Mouse (Mus musculus) midbrain, embryonic 14.5 days (tissue): ENCODE measurements around the gene E330014E10Rik. TPM values are rescaled to one million over a fixed set of nuclear protein-coding genes. Genes with fewer than 3 reads are reported as not detected.
"Not testable (repeated sequence)": the region's sequence is repeated elsewhere in the genome, so short reads cannot be mapped to it uniquely, and the experiment has no call there.

Source experiments
- ATAC-seq: fragments of 200-750 bp; cut with Nextera tagmentation; 2 replicates; pipeline ENCODE4 v1.8.0; 2017; ENCODE audit warnings: moderate number of reproducible peaks, moderate library complexity; ENCODE audit not compliant: low FRiP score, low TSS enrichment
- DNase-seq: peaks from one replicate; pipeline ENCODE4 v3.0.0-alpha.2; 2015
- H3K27ac ChIP-seq: fragments of 300-500 bp; sonication (generic); replicated peaks from 2 replicates; pipeline ENCODE4 v1.5.1; 2014; ENCODE audit warnings: mild to moderate bottlenecking, low read depth, low read length, moderate library complexity
- H3K27me3 ChIP-seq: fragments of 300-500 bp; sonication (generic); 2 replicates; pipeline ENCODE4 v1.6.1; 2014; ENCODE audit warnings: low read length, control low read depth, mixed read lengths; ENCODE audit not compliant: control insufficient read depth, insufficient read depth
- H3K36me3 ChIP-seq: fragments of 300-500 bp; sonication (generic); 2 replicates; pipeline ENCODE4 v1.6.1; 2014; ENCODE audit warnings: low read length, control low read depth; ENCODE audit not compliant: control insufficient read depth, insufficient read depth
- H3K4me1 ChIP-seq: fragments of 300-500 bp; sonication (generic); 2 replicates; pipeline ENCODE4 v1.6.1; 2014; ENCODE audit warnings: mild to moderate bottlenecking, antibody characterized with exemption, low read length, control low read depth; ENCODE audit not compliant: control insufficient read depth, insufficient read depth
- H3K4me2 ChIP-seq: fragments of 300-500 bp; sonication (generic); 2 replicates; pipeline ENCODE4 v1.6.1; 2014; ENCODE audit warnings: mild to moderate bottlenecking, low read length, moderate library complexity
- H3K4me3 ChIP-seq: fragments of 300-500 bp; sonication (generic); replicated peaks from 2 replicates; pipeline ENCODE4 v1.5.1; 2014; ENCODE audit warnings: low read depth, low read length
- H3K9ac ChIP-seq: fragments of 300-500 bp; sonication (generic); replicated peaks from 2 replicates; pipeline ENCODE4 v1.6.1; 2014; ENCODE audit warnings: mild to moderate bottlenecking, low read length, moderate library complexity
- H3K9me3 ChIP-seq: fragments of 300-500 bp; sonication (generic); 2 replicates; pipeline ENCODE4 v1.6.1; 2016; ENCODE audit warnings: low read length, control low read depth, mixed read lengths; ENCODE audit not compliant: control insufficient read depth
- WGBS: fragments of 180-500 bp; shearing (Covaris S2); extraction: QIAGEN DNeasy Blood & Tissue Kit; methylation state at CpG from one replicate; pipeline ENCODE4 v1.1.7; 2014; 5-methylcytosine and 5-hydroxymethylcytosine counted together
- polyA plus RNA-seq: library from polyadenylated mRNA; unstranded; fragments of >200 nt; fragmentation: Nextera tagmentation; extraction: Ambion mirVana; gene quantifications from 2 replicates; pipeline ENCODE4 v1.2.1, GENCODE M21; 2014

The E330014E10Rik gene
- not detected in 2 replicates for polyA plus RNA-seq

DNA sequence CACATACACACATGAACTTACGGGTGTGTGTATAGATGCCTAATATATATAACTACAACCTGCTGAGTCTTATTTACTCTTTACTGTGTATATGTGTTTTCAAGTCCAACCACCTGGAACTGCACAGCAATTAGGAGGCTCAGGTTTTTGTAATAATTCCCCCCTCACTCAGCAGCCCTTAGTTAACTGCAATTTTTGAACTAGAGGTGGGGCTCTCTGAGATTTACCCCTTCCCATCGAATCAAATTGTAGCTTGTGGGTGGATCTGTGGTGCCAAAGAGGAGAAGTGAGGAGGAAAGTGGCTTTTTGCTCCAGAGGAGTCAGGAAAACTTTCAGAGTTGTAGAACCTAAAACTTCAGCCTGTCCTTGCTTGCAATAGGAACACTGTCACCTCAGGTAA lies at the start of gene E330014E10Rik:
TSS of gene E330014E10Rik (plus strand) at position 301 of the 400 bp plus-strand sequence.
- DNase-seq, H3K27me3 ChIP-seq, ATAC-seq, H3K4me3 ChIP-seq, H3K27ac ChIP-seq, H3K4me2 ChIP-seq, H3K36me3 ChIP-seq, H3K4me1 ChIP-seq, H3K9ac ChIP-seq, H3K9me3 ChIP-seq: not testable (repeated sequence)
- no CpG with 5 or more reads among the region's 2 CpGs for WGBS

DNA sequence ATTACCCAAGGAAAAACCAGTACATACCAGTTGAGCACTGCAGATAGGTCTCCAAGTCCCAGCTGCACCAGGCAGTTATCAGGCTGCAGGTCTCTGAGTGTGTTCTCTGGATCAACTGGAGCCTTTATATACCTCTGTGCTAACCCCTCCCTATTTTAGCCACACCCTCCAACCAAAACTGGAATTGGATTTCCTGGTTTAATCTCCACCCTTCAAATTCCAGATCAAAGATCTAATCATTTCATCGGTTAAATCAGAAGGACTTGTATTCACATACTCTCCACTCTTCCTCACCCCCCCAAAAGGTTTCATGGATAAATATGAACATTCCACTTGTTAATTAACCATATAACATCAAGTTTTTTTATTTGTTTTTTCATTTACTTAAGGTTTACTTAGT lies 39.7 kb upstream of the E330014E10Rik start, which contains the start of gene Gm7978:
TSS of gene Gm7978 (minus strand) at position 101 of the 400 bp plus-strand sequence.
- H3K4me3 ChIP-seq, H3K9me3 ChIP-seq, H3K4me2 ChIP-seq, H3K4me1 ChIP-seq, ATAC-seq, H3K9ac ChIP-seq, H3K36me3 ChIP-seq, H3K27ac ChIP-seq, H3K27me3 ChIP-seq, DNase-seq: not testable (repeated sequence)
- WGBS, result no CpG with 5 or more reads among the region's 1 CpGs

DNA sequence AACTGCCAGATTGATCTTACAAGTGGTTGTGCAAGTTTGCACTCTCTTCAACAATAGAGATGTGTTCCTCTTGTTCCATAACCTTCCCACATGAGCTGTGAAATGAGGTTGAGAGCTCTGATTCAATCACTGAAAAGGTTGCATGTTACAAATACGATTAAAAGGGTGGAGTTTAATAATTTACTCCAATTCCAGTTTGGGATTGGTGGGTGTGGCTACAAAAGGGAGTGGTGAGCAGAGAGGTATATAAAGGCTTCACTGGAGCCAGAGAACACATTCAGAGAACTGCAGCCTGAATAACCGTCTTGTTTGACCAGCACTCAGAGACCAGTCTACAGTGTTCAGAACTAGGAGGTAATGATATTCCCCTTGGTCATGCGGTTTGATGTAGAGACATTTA lies 34.1 kb upstream of the E330014E10Rik start, which contains the start of gene Gm7982:
TSS of gene Gm7982 (plus strand) at position 301 of the 400 bp plus-strand sequence.
- H3K27me3 ChIP-seq, H3K27ac ChIP-seq, H3K9ac ChIP-seq, H3K9me3 ChIP-seq, H3K36me3 ChIP-seq, ATAC-seq, H3K4me3 ChIP-seq, H3K4me1 ChIP-seq, H3K4me2 ChIP-seq, DNase-seq: not testable (repeated sequence)
- WGBS, result no CpG with 5 or more reads among the region's 3 CpGs

DNA sequence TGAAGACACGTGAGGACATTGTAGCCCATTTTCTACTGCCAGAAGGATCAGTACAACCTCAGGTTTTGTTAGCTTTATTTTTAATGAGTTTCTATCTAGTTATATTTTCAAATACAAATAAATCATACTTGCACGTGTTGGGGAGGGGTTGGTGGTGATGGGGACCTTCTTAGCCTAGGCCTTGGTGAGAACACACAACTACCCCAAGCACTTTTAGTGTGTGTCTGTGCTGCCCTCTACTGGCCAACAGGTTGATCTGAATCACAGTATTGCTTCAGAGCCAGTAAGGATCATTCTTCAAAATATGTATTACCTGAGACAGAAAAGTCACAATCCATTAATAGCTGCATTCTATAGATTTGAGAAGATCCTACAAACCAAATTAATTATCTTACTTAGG lies 35.1 kb downstream of the E330014E10Rik start:
- H3K4me2 ChIP-seq, H3K9ac ChIP-seq, H3K4me3 ChIP-seq, H3K36me3 ChIP-seq, H3K9me3 ChIP-seq, ATAC-seq, H3K4me1 ChIP-seq, H3K27me3 ChIP-seq, H3K27ac ChIP-seq, DNase-seq: not testable (repeated sequence)
- WGBS, result 56% methylated on average over 2 of the region's 2 CpGs

DNA sequence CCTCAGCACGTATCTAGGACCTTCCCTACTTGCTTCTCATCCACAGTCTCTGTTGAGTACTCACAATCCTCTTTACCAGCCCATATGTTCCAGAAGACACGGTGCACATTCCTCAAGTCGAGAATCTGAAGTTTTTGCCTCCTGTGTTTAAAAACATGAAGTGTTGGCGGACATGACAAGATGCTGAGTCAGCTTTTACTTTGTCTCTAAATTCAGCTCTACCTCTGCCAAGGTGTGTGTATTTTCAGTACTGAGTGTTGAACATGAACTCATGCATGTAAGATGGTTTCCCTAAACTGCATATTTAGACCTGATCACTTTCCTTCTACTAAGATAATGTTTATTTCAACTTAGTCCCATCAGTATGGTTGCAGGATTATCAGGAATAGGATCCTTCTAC lies 60.8 kb downstream of the E330014E10Rik start:
- DNase-seq (no peak), ATAC-seq (no peak)
- WGBS, result 76% methylated on average over 4 of the region's 4 CpGs
- Histone ChIP-seq H3K9me3 (peaks cover 15% of the 10 kb centered on the region), H3K4me3 (no peak overlapping the region), H3K4me2 (no peak overlapping the region), H3K9ac (no peak overlapping the region), H3K27me3 (no peaks in the 10 kb centered on the region), H3K36me3 (no peaks in the 10 kb centered on the region), H3K4me1 (no peaks in the 10 kb centered on the region), H3K27ac (no peak overlapping the region)

DNA sequence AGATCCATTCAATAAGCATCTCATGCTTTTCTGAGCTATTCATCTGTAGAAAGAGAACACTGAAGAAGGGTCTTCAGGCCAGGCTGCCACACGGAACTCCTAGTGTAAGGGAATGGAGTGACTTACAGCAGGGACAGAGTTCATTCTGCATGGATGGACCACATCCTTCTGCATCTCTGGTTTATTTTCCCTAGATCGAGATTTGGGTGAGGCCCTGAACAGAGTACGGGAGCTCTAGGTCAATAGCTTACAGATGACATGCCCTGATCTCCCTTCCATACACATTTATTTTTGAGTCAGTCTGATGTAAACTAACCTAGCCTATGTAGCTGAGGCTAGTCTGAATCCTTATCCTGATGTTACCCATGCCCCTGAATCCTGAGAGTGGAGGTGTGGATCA lies 78.2 kb downstream of the E330014E10Rik start:
- WGBS, result 89% methylated on average over 3 of the region's 3 CpGs
- Histone ChIP-seq H3K4me2 (no peak overlapping the region), H3K9me3 (peaks cover 3% of the 10 kb centered on the region; the same call in 1 of the 2 replicates), H3K4me3 (no peak overlapping the region), H3K27ac (no peak overlapping the region), H3K36me3 (no peaks in the 10 kb centered on the region), H3K9ac (no peak overlapping the region), H3K4me1 (no peaks in the 10 kb centered on the region), H3K27me3 (no peaks in the 10 kb centered on the region)
- DNase-seq, result no peak
- ATAC-seq, result no peak

Other genes starting within 250 kb of the E330014E10Rik start
- gene Gm7971, start 181.1 kb upstream of the E330014E10Rik start, polyA plus RNA-seq, result not detected in 2 replicates
- gene Gm7978, start 39.8 kb upstream of the E330014E10Rik start, polyA plus RNA-seq, result not detected in 2 replicates
- gene Gm7982, start 34.0 kb upstream of the E330014E10Rik start, polyA plus RNA-seq, result not detected in 2 replicates
- gene Cxcl13, start 181.0 kb downstream of the E330014E10Rik start, polyA plus RNA-seq, result 0.32 TPM in 1 of 2 replicates, not detected in the other